8 mouse cellular contexts compared by ENCODE assay signal in genomic region chr2:166031120-166031929, GRCm38 (mm10). TPM values are rescaled to one million over a fixed set of nuclear protein-coding genes. Genes with fewer than 3 reads are reported as not detected.
DNase-seq lines count a peak whose midpoint lies in the region; ATAC-seq and TF ChIP-seq lines count a peak whose summit lies in the region.

No protein-coding gene starts in this region.

- 0 out of 2 replicates have a peak overlapping the region, but pooled peaks have one; percentile 4 for H3K9ac ChIP-seq in heart, postnatal 0 days (replicated peaks; ENCODE audit: low read depth, low read length)

- H3K4me3 ChIP-seq in heart, postnatal 0 days (ENCODE audit: low read depth, low read length): peak overlapping the region; percentile 39
- peak overlapping the region; percentile 8; the same call in 1 of the 2 replicates for H3K4me3 ChIP-seq in macrophage (ENCODE audit: inconsistent target)

- 0 out of 2 replicates have a peak, but pooled peaks have one; percentile 52 for TF ChIP-seq EP300 in heart, postnatal 0 days (IDR thresholded peaks at IDR 0.05; ENCODE audit: low read depth)

- peak; percentile 95 for ATAC-seq in heart, postnatal 0 days (ENCODE audit: insufficient read depth, low read depth)

- peak; percentile 62 for DNase-seq in urinary bladder, postnatal 14 days (ENCODE audit: low spot score)
- no peak for DNase-seq in urinary bladder, adult 2 months (ENCODE audit: low spot score)
- DNase-seq in fat pad, adult 2 months (ENCODE audit: extremely low read depth, low read depth, low spot score): peak; percentile 37
- DNase-seq in heart, postnatal 0 days (ENCODE audit: low spot score): peak; percentile 95
- DNase-seq in kidney, postnatal 25 days: peak; percentile 67 to 86
- peak; percentile 25 for DNase-seq in retina, postnatal 7 days (ENCODE audit: low read depth, low spot score)
- DNase-seq in cerebellum, postnatal 36 days: no peak

- H3K79me2 ChIP-seq in macrophage (ENCODE audit: inconsistent target): peaks cover 100% of the 10 kb centered on the region

- peak overlapping the region; percentile 66 for H3K4me2 ChIP-seq in heart, postnatal 0 days (ENCODE audit: low read depth, low read length)

- H3K27me3 ChIP-seq in heart, postnatal 0 days (ENCODE audit: control insufficient read depth, insufficient read depth, low read length): no peaks in the 10 kb centered on the region

- H3K27ac ChIP-seq in heart, postnatal 0 days (ENCODE audit: low read depth): peak overlapping the region; percentile 88
- peak overlapping the region; percentile 54 for H3K27ac ChIP-seq in macrophage

- H3K9me3 ChIP-seq in heart, postnatal 0 days (replicated peaks; ENCODE audit: control insufficient read depth, low read length): no peaks in the 10 kb centered on the region

- H3K36me3 ChIP-seq in heart, postnatal 0 days (replicated peaks; ENCODE audit: control insufficient read depth, insufficient read depth, low read length): no peaks in the 10 kb centered on the region
- H3K36me3 ChIP-seq in macrophage (ENCODE audit: inconsistent target): peaks cover 11% of the 10 kb centered on the region

- peaks cover 34% of the 10 kb centered on the region for H3K4me1 ChIP-seq in heart, postnatal 0 days (ENCODE audit: control insufficient read depth, insufficient read depth)

- WGBS in heart, postnatal 0 days: 20% methylated on average over 7 of the region's 7 CpGs
- 17% methylated on average over 6 of the region's 7 CpGs for WGBS in macrophage (ENCODE audit: missing documents)

- TF ChIP-seq CTCF in heart, postnatal 0 days (IDR thresholded peaks at IDR 0.05; ENCODE audit: low read depth): no peak

RNA-seq across cellular contexts. Expression of gene Ncoa3, which starts 38.9 kb away (rescaled TPM):
- 34.9 and 36.8 TPM in 2 replicates for polyA plus RNA-seq in urinary bladder, adult 2 months (2012; rRNA removed)
- 17.7 and 48.7 TPM in 2 replicates for total RNA-seq in heart, postnatal 0 days (2014; rRNA removed; ENCODE audit: low replicate concordance)
- polyA plus RNA-seq in heart, postnatal 0 days (2015; fragmentation: Nextera tagmentation; extraction: Ambion mirVana): 5.8 and 6.2 TPM in 2 replicates
- total RNA-seq in macrophage (2018; cell fraction: chromatin; rRNA removed): 100 to 1,000 TPM in 23 of 26 experiments, 10 to 100 TPM in 3; 62.1 to 293 (median 204) TPM
- total RNA-seq in macrophage (2018; cell fraction: cytosol; rRNA removed): 100 to 1,000 TPM in 3 of 26 experiments, 10 to 100 TPM in 23; 52.7 to 107 (median 91.0) TPM
- 100 to 1,000 TPM in 21 of 26 experiments, 10 to 100 TPM in 5; 76.5 to 218 (median 154) TPM for total RNA-seq in macrophage (2018; cell fraction: nucleus; rRNA removed)
- polyA plus RNA-seq in macrophage (2018): 48.3 to 71.1 TPM (median 65.0 TPM) in 3 replicates

Comparison
In these comparisons a context has a peak if more than half of its experiments do, and no peak if none do; other contexts are left out.
1. DNase-seq: peak in urinary bladder, postnatal 14 days (single experiment), fat pad, adult 2 months (single experiment), heart, postnatal 0 days (single experiment), kidney, postnatal 25 days (2 of 2) and retina, postnatal 7 days (single experiment); none in urinary bladder, adult 2 months (single experiment) and cerebellum, postnatal 36 days (0 of 2).